Mouse (Mus musculus) T-cell, adult 2 months (primary cell): ENCODE data around the gene Sctr.

Experiments used
- DNase-seq: peaks from one replicate; pipeline ENCODE4 v3.0.0; 2022; ENCODE audit warnings: low spot score

The Sctr gene

DNA sequence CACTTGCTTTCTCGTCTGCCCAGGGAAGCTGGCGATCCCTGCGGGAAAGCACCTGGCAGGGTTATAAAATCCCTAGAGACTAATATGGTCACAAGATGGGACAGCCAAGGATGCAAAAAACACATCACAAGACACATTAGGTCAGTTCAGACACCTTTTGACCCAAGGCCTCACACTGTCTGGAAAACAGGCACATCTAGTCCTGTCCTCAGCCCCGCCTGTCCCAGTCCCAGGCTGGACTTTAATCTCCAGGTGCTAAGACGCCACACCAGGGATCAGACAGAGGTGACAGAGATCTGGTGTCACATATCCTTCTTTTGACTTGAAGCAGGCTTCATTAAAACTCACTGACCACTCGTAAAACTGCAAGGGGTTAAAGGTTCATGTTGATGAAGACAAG is 63.5 kb downstream of the Sctr start:
- DNase-seq: no peak

DNA sequence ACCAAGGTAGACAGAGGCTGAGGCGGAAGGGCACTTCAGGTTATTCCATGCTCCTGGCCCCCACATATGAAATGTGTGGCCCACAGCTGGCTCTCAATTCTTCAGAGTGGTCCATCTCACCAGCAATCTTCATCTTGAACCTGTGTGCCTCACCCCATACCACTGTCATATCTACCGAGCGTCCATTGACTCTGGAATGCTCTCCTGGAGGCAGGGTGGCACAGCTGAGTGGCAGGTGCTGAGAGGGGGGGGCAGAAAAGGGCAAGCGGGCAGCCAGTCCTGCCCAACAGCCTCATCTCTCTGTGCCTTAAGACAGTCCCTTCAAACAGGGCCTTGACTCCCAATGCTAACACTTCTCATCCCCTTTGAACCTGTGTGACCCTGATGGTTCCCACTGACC is 64.4 kb downstream of the Sctr start:
- DNase-seq: no peak

DNA sequence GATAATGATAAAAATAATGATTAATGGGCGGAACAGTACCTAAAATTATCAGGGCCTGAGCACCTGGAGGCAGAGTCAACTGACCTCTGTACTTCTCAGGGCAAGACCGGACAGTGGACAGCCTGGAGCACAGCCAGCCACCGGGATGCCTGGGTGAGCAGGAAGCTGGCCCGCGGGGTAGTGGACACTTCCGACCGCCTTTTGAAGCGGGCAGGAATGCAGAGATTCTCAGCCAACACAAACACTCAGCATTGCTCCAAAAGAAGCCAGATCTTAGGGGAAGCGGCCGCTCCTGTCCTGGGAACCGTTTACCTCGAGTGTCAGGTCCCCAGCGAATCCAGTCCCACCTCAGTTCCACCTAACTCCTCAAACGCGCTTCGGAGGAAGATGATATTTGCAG is 66.2 kb downstream of the Sctr start:
- no peak for DNase-seq

DNA sequence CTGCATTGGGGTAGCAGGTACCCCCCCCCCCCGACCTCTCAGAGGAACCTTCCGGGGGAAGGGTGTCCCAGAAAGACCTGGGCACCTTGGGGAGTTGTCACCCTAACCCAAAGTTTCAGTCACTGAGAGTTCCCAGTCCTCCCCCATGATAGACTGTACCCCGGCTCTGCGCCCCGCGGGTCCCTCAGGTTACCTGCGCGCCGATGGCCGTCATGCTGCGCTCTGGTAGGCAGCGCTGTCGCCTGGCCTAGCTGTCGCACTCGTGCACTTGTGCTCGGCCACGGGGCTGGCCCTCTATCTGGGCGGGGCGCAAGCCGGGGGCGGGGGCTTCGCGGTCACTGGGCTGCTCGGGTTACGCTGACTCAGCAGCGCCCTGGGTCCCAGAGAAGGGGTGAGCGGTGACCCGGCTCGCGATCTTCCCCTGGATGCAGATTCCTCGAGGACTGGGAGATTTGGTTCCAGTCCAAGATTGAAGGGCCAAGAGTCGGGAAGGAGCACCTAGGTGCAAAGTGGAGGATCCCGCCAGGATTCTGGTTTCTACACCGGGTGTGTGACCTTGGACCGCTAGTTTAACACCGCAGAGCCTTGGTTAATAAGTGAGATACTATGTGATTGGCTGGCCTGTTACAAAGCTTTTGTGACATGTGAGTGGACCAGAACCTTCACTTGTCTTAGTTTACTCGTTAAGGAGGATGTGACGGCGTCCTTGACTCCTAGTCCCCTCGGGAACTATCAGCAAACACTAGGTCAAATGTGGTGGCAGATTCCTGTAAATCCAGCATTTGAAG is 67.0 kb downstream of the Sctr start, which contains the start of gene Tmem37:
Gene Tmem37, minus strand, starts transcription at position 556 of the 788 bp plus-strand sequence.
- peak; percentile 20 for DNase-seq

DNA sequence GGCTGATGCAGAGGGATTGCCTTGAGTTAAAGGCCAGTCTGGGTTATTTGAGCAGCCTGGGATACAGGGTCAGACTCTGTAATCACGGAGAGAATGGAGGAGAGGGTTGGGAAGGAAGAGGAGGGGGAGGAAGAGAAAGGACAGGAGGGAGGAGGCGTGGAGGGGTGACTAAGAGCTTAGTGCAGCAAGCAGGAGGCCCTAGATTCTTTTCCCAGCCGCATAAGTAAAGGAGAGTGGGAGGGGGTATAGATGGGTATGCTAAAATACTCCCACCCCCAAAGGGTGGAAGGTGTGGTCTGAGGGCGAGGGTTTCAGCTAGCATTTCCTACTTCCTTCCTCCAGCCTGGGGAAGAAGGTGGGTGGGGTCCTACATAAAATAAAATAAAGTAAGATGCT is 67.6 kb downstream of the Sctr start:
- DNase-seq: no peak

DNA sequence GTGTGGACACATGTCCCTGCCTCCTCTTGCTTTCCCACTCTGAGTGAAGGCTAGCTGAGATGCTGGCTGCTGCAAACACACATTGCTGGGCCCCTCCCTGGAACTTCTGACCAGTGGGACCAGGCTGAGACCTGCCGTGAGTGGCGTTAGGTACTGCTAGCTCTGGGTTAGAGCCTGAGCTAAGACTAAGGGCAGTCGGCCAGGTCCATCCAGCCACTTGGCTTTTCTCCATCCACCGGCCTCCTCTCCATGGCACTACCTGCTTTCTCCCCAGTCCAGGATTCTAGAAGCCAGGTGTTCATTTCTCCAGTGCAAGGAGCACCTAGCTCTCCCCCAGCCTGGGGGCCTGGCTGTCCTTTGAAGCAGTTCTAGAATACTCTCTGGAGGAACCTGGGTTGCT is 68.2 kb downstream of the Sctr start:
- DNase-seq: no peak

DNA sequence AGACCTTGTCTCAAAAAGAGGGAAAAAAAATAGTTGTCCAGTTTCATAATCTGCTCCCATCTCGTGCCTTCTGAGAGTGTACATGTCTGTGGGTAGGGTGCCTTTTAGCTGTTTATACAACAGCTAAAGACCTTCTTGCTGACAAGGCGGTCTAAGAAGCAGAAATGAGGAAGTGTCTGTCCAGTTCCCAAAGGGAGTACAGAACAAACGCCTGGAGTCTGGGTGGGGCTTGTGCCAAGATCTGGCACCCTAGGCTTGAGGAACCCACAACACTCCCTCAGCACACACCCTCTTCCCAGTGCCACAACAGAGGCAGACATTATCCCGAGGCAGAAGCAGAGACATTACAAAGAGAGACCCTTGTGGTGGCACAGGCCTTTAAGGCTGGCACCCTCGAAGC is 68.8 kb downstream of the Sctr start:
- no peak for DNase-seq

DNA sequence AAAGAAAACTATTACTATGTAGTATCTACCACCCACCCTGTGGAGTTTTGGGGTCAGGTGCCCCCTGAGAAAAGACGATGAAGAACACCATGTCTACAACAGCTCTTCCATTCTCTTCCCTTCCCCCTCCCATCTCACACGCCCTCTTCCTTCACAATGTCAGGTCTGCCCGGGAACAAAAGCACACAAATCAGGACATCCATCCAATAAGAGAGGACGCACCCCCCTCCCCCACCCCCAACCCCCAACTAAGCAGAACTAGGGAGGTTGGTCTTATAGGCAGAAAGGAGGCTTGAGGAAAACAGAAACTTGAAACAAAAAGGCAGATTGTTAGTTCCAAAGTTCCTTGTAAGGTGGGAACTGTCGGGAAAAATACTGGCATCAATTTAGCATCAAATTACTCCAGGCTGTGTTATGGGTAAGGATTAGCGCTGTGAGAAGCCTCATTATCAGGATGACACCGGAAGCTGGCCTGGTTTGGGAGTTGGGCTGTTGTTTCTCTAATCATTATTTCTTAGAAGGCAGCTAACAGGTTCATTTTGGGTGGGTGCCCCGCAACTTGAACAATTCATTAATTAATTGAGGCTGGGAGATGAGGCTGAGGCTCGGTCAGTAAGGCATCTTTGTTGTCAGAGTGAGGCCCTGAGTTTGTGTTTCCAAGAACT is 71.2 kb downstream of the Sctr start:
- no peak for DNase-seq

DNA sequence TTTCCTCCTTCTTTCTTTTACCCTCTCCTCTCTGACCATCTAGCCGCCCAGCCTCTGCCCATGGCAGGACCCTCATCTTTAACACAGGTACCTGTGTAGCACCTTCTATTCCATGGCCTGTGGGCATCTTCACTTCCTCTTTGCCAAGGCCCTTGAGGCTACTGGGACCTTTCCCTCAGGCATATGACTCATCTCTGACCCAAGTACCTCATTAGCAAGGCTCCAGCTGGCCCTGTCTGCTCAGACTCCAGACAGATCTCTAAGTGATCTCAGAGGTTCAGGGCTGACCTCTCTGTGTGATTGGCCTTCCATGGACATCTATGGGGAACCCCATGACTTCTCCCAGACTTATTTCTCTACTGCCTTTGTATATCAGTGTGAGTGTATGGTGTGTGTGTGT is 73.9 kb downstream of the Sctr start:
- DNase-seq: no peak

DNA sequence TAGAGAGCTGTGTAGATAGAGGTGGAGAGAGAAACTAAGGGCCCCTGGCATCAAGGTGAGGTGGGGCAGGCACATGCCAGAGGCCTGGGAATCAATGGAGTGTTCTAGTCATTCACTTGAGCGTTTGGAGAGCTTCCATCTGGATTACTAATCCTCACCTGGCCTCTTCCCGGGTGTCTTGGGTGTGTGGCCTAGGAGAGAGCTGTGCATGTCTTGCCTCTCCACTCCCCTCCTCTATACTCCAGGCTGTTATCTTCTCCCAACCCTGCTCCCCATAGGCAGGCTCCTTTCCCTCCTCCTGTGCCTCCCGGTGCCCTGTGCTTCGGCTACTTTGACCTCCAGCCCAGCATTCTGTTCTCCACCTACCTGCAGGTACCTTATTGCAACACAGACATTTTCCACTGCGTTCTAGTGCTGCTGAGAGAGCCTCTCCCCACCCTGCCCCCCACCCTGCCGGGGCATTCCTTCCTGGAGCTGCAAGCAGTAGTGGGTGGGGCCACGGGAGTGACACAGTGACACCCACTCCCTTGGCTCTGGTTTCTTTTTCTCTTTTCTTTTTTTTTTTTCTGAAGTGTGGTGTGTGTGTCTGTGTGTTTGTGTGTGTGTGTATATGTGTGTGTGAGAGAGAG is 76.4 kb downstream of the Sctr start:
- no peak for DNase-seq

DNA sequence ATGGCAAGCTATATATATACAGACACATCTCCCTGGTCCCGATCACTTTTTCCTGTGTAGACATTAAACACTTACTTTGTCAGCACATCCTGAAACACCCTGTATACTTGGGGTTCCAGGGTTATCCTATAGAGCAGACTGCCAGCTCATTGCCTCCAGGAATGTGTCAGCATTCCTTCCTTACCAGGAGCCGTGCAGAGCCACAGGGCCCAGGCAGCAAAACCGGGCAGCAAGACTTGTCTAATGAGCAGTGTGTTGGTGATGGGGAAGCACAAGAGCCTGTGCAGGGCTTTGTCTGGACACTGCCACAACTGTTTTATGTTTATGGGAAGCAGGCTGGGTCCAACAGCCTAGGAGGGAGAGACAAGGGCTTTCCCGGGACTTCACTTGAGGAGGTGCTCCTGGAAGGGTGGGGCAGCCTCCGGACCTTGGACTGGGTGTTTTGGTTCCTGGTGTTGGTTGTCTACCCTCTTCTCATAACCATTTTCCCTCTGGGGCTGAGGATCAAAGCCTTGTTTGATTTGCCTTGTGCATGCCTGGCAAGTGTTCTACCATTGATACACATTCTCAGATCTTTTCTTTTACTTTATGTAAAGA is 77.3 kb downstream of the Sctr start:
- no peak for DNase-seq

DNA sequence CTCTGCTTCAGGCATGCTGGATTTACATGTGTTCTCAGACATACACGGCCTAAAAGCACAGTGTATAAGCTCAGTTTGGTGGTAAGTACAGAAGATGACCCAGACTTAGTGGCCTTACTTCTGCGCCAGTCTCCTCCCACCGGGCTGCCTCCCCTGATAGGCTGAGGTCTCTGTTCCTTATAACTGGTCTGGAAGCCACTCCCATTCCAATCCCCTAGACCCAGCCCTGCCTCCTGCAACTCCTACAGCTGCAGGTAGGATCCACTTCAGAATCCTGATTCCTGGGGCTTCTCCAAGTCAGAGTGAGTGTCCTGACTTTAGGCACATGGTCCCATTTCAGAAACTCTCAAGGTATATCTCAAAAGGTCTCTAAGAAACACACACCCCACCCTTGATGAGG is 79.0 kb downstream of the Sctr start:
- no peak for DNase-seq

DNA sequence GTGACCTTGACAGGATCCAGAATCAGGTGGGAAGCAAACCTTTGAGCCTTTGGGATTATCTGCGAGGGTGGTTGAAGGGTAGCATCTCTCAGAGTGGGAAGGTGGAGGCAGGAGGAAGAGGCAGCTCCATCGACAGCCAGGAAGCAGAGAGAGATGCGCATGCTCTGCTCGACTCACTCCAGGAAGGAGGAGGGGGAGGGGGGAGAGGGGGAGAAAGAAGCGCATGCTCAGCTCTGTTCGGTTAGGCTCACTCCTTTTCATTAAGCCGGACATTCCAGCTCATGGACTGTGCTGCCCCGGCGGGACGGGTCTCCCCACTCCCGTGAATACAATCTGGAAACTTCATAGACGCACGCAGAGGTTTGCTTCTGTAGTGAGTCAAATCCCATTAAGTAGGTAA is 80.0 kb downstream of the Sctr start:
- DNase-seq: no peak

DNA sequence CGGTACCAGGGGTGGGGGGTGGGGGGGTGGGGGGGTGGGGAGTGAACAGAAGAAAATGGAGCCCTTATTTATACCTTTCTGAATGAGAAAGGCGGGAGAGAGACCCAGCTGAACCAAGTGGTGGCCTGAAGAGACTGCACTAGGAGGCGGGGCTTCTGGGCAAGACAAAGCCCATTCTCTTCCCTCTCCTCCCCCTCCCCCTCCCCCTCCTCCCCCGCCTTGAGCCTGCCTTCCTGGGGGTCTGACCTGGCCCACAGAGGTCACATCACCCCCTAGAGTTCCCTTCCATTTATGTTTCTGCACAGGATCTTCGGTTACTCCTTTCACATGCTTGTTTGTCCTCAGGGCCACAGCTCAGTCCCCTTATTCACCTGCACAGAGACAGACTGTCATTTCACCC is 82.5 kb downstream of the Sctr start:
- no peak for DNase-seq

DNA sequence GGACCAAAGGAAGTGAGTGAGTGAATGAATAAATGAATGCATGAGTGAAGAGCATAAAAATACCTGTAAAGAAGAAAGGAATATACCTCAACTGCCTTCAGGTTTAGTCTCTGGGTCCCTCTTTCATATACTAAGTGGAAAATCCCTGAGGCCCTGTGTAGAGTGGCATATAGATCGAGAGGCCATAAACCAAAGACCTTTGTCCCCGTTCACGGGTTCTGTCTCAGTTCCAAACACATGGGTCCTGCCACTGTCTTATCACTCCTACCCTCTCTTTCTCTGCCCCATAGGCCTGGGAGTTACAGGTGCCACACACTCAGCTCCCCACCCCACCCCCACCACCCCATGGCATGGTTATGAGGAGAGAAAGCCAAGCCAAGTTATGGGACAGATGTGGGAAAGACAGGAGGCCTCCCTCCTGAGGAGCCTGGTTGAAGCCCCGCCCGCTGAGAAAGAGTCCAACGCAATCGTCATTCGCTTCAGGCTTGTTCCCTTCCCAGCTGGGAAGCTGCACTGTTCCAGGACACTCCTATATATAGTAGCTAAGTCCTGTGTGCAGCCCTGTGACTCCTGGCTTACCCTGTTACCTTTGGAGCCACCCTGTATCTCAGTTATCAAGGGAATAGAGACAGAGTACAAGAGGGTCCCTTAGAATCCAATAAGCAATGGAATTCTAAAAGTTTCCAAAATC is 84.3 kb downstream of the Sctr start:
- no peak for DNase-seq

DNA sequence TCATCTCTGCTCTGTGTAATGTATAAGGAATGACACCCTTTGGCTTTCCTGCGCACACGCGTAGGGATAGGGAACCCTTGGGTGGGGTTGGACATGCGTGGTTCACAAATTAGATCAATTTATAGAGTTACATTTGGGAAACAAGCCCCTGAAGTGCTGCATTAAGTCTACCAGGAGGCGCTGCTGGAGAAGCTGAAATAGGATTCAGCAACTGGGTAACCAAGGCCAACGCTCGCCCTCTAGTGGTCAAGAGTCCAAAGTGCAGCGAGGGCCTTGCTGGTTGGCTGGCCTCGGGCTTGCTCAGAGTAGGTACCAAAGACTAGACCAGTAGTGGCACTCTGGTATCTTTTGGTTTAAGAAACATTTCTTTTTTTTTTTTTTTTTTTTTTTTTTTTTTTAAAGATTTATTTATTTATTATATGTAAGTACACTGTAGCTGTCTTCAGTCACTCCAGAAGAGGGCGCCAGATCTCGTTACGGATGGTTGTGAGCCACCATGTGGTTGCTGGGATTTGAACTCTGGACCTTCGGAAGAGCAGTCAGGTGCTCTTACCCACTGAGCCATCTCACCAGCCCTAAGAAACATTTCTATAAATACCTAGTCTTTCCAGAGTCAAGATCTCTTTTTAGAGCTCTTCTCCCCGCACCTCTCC is 86.9 kb downstream of the Sctr start:
- DNase-seq: peak; percentile 74

DNA sequence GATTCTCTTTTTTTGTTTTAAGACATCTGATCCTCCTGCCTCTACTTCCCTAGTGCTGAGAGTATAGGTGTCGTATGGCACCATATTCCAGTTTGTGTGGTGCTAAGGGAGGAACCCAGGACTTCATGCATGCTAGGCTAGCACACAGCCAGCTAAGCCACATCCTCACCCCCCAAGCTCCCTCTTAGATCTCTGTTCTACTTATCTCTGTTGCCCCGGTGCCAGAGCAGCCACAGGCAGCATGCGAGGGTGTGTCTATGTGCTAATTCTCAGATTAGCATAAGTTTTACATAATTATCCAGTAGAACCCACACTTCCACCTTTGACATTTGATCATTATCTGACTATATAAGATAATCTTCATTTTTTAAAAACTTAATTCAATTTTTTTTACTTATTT is 88.2 kb downstream of the Sctr start:
- no peak for DNase-seq

DNA sequence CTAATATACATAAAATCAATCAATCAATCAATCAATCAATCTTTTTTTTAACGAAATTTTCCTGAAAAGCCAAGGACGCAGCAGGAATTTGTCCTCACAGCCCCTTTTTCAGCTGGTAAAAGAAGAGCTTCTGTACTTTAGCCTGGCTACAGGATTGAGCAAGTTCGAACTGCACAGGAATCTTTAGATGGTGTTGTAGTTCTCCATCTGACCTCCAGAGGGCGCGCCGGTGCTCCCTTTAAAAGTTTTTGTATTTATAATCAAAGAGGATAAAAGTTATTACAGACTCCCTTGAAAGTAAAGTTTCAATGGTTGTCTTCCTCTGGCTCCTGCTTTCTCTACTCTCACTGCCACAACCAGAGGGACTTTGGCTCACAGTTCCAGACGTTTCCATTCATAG is 91.6 kb downstream of the Sctr start:
- DNase-seq: peak; percentile 51

DNA sequence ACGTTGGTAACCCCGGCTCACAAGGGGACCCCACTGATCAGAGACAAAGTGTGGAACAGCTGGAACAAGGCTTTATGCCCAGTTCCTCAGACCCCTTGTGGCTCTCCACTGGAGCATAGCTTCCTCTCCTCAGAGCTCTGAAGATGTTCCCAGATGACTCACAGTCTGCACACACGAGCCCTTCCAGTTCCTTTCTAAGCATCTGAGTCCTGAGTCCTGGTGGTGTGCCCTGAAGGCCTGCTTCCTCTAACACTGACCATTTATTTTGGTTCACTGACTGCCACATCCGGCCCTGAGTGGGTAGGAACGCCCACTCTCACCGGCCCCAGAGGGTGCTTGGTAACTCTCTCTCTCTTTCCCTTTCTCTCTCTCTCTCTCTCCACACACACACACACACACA is 92.8 kb downstream of the Sctr start:
- DNase-seq: no peak

DNA sequence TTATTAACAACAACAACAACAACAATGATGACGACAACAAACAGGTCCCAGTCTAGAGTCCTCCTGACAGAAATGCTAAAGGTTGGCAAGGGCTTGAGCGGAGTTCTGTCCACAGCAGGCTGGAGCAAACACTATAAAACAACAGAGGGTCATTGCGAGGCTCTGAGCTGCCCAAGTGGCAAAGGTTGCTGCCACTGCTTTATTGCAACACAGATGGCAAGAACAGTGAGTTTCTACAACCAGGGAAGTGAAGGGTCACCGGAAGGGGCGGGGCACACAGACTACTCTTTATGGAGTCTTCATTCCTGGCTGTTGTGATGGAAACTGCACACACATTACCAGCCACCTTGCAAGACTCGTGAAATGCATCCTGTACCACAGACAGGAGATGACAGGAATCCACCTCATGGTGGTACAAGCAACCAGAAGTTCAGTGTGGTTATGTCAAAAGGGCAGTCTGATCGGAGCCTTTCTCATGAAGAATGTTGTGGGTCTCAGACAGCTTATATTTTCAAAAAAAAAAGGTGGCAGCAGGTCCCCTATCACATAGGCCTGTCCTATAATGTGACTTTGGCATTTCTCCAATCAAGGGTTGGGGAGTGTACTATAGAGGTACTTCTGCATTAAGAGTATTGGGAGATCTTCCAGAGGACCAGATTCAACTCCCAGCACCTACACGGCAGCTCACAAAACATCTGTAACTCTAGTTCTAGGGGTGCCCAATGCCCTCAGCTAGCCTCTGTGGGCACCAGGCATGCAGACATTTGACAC is 93.9 kb downstream of the Sctr start:
- DNase-seq: no peak

DNA sequence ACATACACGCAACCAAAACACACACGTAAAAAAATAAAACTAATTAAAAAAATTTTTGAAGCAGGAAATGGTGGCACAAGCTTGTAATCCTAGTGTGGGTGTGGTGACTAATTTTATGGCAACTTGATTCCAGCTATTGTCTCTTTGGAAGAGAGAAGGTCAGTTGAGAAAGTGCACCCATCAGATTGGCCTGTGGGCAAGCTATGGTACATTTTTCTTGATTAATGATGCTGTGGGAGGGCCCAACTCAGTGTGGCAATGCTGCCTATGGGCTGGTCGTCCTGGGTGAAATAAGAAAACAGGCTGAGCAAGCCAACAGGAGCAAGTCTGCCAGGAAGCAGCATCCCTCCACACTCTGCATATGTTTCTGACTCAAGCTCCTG is 94.5 kb downstream of the Sctr start:
- DNase-seq: no peak
